Mouse (Mus musculus) cerebellum, adult 11-12 months (tissue): ENCODE results near the gene Zfp827.

Experiments used
- DNase-seq: peaks from one replicate; pipeline ENCODE4 v3.0.0; 2022

The Zfp827 gene

DNA sequence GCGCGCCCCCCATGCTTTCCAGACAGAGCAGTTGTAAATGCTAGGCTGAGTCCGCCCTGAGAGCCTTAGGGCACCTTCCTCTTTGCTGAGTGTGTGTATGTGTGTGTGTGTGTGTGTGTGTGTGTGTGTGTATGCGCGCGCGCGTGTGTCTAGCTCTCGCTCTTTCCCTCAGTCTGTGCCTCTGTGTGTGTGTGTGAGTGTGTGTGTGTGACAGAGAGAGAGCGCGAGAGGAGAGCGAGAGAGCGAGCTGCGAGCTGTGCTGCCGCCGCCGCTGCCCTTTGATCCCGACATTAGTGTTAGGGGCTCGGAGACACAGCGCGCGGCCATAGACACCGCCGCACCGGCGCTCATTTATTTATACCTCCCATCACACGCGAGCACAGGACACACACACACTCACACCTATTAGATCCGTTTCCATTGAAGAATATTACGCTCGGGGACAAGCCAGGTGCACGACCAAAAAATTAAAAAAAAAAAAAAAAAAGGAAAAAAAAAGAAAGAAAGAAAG, at the start of gene Zfp827:
Gene Zfp827, plus strand, starts transcription at position 461 of the 511 bp plus-strand sequence.
- DNase-seq, result peak; percentile 70

DNA sequence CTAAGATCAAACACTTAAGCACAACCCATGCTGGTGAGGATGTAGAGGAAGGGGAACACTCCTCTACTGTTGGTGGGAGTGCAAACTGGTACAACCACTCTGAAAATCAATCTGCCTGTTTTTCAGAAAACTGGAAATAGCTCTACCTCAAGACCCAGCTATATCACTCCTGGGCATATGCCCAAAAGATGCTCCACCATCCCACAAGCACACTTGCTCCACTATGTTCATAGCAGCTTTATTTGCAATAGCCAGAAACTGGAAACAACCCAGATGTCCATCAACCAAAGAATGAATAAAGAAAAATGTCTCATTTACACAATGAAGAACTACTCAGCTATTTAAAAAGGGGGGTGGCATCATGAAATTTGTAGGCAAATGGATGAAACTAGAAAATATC, 23.9 kb upstream of the Zfp827 start:
- DNase-seq, result no peak

DNA sequence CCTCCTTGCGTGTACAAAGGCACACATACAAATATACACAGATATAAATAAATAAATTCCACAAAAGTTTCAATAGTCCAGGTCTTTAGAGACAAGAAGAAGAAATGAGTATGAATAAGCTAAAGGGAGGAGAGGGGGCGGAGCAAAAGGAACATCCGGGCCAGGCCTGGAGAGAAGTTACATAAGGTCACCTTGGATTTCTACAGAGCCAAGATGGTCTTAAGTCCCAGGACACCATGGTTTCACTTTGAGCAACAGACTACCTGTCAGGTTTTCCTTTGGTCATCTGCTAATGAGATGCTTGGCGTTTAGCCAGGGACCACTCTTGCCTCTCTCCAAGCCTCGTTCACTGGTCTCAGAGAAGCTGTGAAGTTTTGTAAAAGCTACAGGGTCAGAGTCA, 13.2 kb upstream of the Zfp827 start:
- DNase-seq, result no peak

DNA sequence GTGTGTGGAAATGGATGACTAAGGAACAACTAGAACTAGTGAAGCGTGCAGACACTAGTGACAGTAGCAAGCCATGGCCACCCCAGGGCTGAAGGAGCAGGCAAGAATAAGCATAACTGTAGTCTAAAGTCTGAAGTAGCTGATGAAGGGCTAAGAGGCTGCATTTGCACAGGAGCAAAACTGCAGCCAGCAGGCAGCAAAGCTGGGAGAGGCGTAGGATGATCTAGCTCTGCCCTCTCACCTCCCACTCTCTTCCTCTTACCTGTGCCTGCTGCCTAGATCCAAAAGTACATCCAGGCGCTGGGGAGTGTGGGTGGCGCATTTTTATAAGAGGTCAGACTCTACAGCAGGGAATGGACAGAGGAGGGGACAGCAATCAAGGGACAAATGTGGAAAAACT, 12.2 kb upstream of the Zfp827 start:
- no peak for DNase-seq

DNA sequence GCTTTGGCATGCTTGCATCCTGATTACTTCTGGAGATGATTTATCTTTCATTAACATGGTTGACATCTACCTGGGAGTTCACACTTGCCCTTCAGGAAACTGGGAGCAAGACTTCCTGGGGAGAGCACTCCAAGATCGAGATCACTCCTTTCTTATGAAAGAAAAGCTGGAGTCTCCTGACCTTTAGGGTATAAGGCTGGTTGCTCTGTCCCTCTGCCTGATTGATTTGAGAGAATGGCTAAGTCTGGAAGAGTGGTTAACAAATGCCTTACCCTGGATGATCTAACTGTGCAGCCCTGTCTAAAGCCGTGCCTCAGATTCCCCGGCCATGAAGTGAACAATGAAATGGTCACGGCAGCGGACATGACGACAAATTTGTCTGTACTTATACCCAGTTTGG, 11.7 kb upstream of the Zfp827 start:
- DNase-seq, result no peak

DNA sequence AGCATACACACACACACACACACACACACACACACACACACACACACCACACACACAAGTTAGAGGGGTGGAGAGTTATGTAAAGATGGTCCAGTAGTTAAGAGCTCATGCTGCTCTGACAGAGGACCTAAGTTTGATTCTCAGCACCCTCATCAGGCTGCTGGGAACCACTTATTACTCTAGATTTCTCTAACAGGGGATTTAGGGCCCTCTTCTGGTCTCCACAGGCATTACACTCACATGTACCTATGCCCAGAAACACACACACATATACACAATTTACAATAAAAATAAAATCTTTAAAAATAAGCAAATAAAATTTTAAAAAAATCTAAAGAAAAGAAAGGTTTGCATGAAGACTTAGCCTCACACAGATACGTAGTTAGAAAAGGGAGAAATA, 4.3 kb upstream of the Zfp827 start:
- no peak for DNase-seq

DNA sequence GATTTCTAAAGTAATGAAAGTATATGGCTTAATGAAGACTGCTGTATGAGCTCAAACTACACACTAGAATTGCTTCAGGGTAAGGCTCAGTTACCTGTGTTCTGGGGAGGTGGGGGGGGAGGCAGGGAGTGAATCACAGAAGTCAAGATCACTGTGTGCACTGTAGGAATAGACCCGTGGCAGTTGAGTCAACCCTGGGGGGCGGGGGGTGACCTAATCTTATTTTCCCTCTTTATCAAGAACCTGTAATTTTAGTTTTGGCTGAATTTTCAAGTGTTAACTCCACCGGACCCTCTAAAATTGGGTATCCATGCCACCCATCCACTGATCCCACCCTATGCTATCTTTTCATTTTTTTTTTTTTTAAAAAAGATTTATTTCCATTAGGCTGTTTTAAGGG, 918 bp upstream of the Zfp827 start:
- DNase-seq, result no peak

DNA sequence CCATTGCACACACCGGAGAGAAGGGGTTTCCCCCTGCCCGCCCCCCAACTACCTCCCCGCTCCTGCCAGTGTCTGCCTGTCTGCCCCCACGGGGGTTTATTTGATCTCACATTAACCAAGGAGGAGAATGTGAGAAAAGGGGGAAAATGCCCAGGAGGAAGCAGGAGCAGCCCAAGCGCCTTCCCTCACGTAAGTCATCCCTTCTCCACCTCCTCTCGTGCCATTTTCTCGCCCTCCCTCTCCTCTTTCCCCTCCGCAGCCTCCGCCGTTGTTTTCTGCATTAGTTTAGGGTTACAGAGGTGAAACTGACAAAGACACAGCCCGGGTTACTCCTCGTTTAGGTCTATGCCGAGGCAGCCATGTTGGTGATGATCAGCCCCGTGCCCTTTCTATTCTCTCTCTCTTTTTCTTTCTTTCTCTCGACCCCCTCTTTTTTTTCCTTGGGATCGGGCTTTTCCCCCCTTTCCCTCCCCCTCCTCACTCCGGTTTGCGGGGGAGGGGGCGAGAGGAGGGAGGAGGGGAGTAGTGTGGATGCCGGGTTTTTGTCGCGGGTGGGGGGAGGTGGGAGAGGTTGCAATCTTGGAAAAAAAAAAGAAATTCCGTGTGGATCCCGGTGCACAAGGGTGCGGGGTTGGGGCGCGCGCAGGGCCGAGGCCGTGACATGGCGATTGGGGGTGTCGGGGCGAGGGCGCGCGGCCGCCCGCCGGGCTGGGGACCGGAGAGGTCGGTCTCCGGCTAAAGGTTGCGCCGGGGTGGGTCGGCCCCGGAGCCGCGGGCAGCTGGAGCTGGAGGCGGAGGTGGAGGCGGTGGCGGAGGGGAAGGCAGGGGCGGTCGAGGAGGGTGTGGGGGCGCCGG, 531 bp downstream of the Zfp827 start:
- DNase-seq, result peak; percentile 58

DNA sequence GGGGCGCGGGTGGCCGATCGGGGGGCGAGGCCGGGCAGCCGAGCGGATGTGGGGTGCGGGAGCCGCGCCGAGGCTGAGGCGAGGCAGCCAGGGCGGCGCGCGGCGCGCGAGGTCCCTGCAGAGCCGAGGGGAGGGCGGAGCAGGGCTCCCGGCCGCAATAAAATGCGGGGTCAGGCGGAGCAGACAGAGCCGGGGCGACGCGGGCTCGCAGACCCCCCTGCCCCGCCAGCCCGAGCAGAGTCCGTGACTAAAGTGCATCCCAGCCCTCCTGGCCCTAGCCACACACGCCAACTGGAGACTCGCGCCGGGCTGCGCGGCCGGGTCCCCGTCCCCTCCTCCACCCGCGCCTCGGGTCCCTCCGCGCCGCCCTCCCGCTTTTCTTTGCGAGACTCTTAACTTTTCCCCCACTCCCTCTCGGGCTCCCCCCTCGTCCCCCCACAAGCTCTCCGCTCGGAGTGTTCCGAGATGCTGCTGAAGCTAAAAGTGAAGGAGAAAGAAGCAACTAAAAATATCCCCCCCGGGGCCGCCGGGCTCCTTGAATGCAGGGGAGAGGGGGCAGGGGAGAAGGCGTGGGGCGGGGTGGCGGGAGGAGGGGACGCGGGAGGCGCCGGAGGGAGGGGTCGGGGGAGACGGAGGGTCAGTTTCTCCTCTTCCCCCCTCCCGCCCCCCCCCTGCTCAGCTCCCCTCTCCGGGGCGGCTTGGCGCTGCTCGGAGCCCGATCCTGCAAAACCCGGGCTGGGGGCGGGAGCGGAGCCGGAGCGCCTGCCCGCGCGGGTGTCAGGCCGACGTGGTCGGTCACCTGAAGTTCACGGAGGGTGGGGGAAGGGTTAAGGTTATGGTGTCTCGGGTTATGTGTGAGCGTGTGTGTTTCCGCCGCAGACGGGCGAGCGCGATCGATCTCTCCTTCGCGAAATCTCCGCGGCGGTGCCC, 1.4 kb downstream of the Zfp827 start:
- peak; percentile 70 for DNase-seq

DNA sequence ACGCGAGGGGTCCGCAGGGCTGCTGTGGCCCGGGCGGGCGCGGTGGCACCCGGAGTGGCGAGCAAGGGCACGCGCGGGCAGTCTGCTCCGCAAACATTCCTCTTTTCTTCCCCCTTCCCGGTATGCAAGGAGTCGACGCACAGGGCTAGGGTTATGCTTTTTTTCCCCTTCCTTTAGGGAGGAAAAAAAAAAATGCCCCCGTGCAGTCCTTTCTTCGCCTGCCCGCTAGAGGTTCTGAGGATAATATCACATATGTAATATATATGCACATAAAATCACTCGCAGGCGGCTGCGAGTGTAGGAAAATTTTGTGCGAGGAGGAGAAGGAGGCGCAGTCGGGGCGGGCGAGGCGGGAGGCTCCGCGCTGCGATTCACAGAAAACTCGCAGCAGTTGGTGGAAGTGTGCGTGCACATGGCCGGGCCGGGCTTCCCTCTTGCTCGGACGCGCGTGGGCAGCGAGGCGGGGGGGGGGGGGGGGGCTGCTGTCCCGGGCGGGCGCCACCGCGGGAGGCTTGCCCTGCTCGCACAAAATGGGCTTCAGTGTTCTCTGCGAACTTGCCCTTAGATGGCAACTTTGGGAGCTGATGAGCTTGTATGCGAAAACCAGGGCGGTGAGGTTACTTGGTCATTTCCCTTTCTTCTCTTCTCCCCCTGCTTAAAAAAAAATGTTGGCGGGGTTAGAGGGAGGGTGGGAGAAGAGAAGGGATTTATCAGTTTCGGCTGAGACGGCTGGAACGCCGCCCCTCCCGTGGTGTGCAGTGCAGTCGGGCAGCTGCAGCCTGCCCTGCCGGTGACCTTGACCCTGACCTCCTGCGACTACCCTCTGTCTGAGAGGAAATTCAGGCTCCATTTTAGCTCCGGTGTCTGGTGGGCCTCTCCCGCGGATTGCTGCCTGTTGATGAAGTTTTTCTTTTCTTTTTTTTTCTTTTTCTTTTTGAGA, 2.4 kb downstream of the Zfp827 start:
- peak; percentile 49 for DNase-seq

DNA sequence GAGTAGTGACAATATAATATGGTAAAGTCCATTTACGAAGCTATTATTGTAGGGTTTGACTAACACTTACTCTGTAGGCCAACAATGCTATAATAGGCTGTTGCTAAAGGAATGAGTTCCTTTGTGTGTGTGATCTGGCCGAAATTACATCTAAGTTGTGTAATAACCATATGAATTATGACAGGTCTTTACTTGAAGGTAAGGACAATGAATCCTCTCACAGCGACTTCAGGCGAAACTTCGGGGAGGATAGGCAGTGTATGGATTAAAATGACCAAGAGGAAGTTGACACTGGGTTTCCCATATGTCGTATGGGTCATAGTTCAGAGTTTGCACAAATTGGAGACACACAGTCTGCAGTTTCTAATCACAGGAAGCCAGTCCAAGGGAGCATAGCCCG, 9.3 kb downstream of the Zfp827 start:
- no peak for DNase-seq

DNA sequence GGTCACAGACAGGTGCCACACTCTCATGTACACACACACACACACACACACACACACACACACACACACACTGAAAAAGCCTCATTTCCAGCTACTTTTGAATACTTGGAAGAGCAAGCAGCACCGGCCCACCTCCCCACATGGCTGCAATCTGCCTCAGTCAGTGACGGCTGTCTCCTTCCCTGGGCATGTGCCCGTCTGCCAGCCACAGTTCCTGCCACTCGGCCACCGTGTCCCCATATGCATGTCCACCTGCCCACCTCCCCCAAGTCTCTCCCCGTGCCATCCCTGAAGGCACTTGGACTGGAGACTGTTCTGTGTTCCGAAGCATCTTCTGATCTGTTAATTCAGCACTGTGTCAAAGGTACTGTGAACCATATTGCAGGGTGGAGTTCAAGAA, 9.8 kb downstream of the Zfp827 start:
- peak; percentile 36 for DNase-seq

DNA sequence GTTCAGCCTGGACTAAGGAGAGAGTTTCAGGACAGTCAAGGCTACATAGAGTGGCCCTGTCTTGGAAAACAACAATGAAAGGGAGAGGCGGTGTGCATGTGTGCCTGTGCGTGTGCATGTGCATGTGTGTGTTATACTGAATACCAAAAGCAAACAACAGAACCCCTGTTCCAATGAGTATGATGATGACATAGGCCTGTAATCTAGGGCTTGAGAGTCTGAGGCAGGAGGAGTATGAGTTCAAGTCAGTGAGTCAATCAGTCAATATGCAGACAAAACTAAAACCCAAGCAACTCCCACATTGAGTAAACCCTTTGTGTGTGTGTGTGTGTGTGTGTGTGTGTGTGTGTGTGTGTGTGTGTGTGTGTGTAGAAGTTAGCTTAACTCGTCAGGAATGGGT, 13.2 kb downstream of the Zfp827 start:
- DNase-seq, result no peak

DNA sequence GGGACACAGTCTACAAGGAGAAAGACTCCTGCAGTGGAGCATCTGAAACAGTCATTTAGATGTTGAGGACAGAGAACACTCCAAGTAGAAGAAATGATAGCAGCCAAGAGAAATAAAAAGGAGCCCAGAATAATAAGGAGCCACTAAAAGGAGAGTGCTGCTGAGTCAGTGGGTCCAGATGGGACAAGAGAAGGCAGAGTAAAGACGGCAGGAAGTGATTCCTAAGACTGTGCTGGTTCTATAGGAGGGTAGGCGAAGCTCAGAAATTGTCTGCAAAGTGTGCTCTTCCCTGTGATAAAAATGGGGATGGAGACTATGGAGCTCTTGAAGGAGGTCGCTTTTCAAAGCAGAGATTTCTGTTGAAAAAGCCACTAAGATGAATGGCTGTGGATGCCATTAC, 14.0 kb downstream of the Zfp827 start:
- DNase-seq, result no peak

DNA sequence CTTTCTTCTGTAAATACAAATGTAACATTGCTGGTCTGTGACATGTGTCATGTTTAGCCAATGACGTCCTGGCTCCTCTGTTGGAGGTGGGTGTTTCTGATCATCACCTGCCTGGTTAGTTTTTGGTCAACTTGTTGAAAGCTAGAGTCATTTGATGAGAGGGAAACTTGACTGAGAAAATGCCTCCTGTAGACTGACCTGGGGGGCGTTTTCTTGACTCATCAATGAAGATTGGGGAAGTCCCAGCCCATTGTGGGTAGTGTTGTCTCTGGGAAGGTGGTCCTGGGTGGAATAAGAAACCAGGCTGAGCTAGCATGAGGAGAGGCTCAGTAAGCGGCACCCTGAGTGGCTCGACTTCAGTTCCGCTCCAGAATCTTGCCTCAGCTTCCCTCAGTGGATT, 16.4 kb downstream of the Zfp827 start:
- DNase-seq, result no peak

DNA sequence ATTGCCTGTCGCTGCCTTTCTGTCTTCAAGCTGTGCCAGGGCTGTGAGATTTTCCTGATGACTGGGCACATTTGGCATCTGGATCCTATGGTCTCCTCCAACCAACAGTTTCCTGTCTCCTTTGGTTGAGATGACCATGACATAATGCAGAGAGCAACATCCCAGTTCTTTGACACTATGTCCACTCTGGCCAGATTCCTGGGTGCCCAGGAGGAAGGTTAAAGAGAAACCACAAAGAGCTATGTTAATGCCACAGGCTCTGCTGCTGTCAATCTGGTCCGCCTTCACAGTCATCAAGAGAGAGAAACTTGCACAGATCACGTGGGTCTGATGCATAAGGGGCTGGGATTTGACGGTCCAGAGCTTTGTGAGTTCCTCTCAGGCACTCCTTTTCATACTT, 18.4 kb downstream of the Zfp827 start:
- no peak for DNase-seq

DNA sequence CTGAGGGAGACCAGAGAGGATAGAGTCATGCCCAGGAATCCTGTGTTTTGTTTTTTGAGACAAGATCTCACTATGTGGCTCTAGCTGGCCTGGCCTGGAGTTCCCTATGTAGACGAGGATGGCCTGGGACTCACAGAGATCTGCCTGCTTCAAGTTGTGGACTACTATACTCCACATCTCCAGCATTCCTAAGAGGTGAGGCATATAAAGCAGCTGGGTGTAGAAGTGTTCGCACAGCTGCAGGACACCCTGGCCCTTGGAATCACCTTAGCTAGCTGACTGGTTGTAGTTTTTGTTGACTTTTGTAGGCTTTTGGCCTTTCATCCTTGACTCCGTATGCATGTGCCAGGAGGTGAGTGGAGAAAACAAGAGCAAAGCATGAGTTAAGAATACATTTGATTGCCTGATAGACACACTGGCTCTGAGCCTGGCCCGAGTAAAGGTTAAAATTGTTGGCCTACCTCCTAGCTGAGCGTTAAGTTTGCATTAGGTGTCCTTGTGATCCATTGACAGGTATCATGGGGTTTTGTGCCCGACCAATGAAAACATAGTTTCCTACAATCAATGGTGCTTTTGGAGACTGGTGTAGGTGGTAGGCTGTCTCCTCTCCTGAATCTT, 20.3 kb downstream of the Zfp827 start:
- no peak for DNase-seq

DNA sequence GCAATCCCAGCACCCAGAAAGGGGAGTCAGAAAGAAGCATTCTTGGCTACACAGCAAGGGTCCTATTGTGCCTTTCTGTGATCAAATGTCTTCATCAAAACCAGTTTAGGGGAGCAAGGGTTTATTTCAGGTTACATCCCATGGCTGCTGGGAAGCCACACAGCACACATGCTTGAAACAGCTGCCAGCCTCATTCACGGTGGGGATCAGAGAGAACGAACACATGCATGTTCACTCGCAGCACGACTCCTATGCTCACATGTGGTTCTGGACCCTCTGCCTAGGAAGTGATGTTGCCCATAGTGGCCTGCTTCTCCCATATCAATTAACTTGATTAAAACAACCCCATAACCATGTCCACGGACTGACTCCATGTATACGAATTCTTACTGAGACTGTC, 26.0 kb downstream of the Zfp827 start:
- DNase-seq, result no peak

DNA sequence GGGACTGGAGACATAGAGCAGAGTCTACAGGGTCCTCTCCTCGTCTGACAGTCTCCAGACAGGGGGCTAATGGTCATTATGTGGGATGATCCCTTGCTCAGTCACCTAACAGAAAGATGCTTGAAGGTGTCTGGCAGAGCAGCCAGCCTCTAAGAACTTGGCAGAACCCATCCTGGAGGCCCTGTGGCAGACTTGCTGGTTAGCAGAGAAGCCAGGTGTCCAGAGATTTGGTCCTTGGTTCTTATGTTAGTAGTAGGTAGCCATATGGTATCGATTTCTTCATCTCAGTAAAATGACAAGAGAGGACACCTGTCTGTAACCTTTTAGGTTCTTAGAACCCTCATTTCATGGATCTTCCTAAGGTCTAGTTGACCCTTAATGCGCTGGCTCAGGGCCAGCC, 28.9 kb downstream of the Zfp827 start:
- no peak for DNase-seq

DNA sequence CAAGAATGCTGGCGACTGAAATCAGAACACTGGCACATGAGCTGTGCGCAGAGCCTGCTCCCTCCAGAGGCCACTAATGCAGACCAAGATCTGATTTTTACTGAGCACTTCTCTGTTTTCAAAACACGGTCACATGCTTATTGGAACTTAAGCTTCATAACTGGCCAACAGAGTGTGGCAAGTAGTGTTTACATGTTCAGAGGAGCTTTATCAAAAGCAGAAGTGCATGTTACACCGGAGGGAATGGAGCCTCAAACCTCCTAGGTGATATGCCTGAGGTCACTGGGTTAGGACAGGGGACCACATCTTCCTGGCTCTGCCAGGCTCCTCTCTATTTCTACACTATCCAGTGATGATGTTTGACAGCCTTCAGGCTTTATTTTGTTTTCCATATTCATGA, 31.1 kb downstream of the Zfp827 start:
- no peak for DNase-seq

DNA sequence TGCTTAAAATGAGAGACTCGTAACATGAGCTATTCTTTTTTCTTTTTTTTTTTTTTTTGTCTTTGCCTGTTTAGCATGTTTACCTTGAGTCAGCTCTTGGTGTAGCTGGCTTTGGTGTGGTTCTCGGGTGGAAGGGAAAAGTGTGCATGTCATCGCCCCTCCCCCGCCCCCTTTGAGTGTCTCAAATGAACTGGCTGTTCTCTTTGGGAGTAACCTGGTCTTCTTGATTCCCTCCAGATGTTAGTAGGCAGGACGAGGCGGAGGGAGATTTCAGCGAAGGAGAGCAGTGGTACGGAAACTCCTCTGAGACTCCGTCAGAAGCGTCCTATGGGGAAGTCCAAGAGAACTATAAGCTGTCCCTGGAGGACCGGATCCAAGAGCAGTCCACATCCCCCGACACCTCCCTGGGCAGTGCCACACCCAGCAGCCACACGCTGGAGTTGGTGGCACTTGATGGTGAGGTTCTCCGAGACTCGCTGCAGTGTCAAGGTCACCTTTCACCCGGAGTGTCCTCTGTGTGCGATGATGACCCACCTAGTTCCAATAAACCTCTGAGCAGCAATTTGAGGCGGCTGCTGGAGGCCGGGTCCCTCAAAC, 31.9 kb downstream of the Zfp827 start:
- no peak for DNase-seq

DNA sequence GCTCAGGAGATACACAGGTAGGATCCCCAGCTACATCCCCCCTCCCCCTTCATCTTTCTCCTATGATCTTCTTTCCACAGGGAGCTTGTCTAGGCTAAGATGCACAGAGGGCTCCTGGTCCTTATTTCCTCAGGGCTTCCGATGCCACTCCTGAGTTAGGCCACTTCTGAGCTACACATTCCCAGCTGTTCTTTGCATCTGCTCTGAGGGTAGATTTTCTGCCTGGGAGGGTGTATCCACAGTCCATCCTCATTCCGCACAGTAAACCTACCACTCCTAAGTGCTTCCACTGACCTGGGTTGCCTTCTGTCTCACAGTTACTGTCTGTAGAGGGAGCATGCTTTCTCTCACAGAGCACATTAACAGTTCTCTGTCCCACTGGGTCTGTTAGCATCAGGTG, 37.7 kb downstream of the Zfp827 start:
- DNase-seq, result no peak
